Mouse (Mus musculus) heart, adult 2 months (tissue): ENCODE data around the gene Ksr2.

Experiments used
- CTCF ChIP-seq: fragments of 200-600 bp; IDR thresholded peaks from 2 replicates; pipeline ENCODE4 v1.8.1; 2022; ENCODE audit warnings: antibody characterized with exemption, mild to moderate bottlenecking, moderate library complexity
- EP300 ChIP-seq: fragments of 200-500 bp; IDR thresholded peaks from 2 replicates; pipeline ENCODE4 v1.6.1; 2011; ENCODE audit warnings: low read depth, low read length, control low read depth; ENCODE audit not compliant: insufficient read depth
- POLR2A ChIP-seq: fragments of 200-500 bp; IDR thresholded peaks from 2 replicates; pipeline ENCODE4 v1.6.1; 2011; ENCODE audit warnings: mild to moderate bottlenecking, low read depth, low read length, control low read depth; ENCODE audit not compliant: insufficient read depth

- no peak for TF ChIP-seq POLR2A
- TF ChIP-seq CTCF, result no peak
- TF ChIP-seq EP300, result no peak
Observed at GRCm38 (mm10) chr5:117486092-117486491, 72.3 kb downstream of the Ksr2 start.
